Mouse (Mus musculus) embryonic facial prominence, embryonic 15.5 days (tissue): ENCODE measurements around the gene Rmnd5b. TPM values are rescaled to one million over a fixed set of nuclear protein-coding genes. Genes with fewer than 3 reads are reported as not detected.
"Not testable (repeated sequence)": the region's sequence is repeated elsewhere in the genome, so short reads cannot be mapped to it uniquely, and the experiment has no call there.

ENCODE experiments used
- ATAC-seq: fragments of 200-750 bp; cut with Nextera tagmentation; 2 replicates; pipeline ENCODE4 v1.8.0; 2017; ENCODE audit warnings: low read depth, moderate TSS enrichment; ENCODE audit not compliant: insufficient number of reproducible peaks, low FRiP score, low TSS enrichment
- H3K27ac ChIP-seq: fragments of 300-500 bp; sonication (generic); replicated peaks from 2 replicates; pipeline ENCODE4 v1.5.1; 2015; ENCODE audit warnings: mild to moderate bottlenecking, inconsistent platforms
- H3K27me3 ChIP-seq: fragments of 300-500 bp; sonication (generic); 2 replicates; pipeline ENCODE4 v1.6.1; 2015; ENCODE audit warnings: inconsistent platforms
- H3K36me3 ChIP-seq: fragments of 300-500 bp; sonication (generic); 2 replicates; pipeline ENCODE4 v1.6.1; 2015; ENCODE audit warnings: mild to moderate bottlenecking, inconsistent platforms
- H3K4me1 ChIP-seq: fragments of 300-500 bp; sonication (generic); 2 replicates; pipeline ENCODE4 v1.6.1; 2015; ENCODE audit warnings: inconsistent platforms
- H3K4me2 ChIP-seq: fragments of 300-500 bp; sonication (generic); replicated peaks from 2 replicates; pipeline ENCODE4 v1.6.1; 2015; ENCODE audit warnings: mild to moderate bottlenecking, inconsistent platforms
- H3K4me3 ChIP-seq: fragments of 300-500 bp; sonication (generic); replicated peaks from 2 replicates; pipeline ENCODE4 v1.5.1; 2015; ENCODE audit warnings: mild to moderate bottlenecking, inconsistent platforms
- H3K9ac ChIP-seq: fragments of 300-500 bp; sonication (generic); 2 replicates; pipeline ENCODE4 v1.6.1; 2015; ENCODE audit warnings: inconsistent platforms
- H3K9me3 ChIP-seq: fragments of 300-500 bp; sonication (generic); replicated peaks from 2 replicates; pipeline ENCODE4 v1.6.1; 2016; ENCODE audit warnings: inconsistent platforms
- WGBS: fragments of 180-500 bp; shearing (Covaris S2); methylation state at CpG from one replicate; pipeline ENCODE4 v1.1.7; 2015; 5-methylcytosine and 5-hydroxymethylcytosine counted together
- polyA plus RNA-seq: library from polyadenylated mRNA; unstranded; fragments of >200 nt; fragmentation: Nextera tagmentation; extraction: Ambion mirVana; gene quantifications from 2 replicates; pipeline ENCODE4 v1.2.1, GENCODE M21; 2015

Rmnd5b gene
- polyA plus RNA-seq, 1 experiment from 2014 or later, result 53.1 TPM

- 2% methylated on average over 17 of the region's 17 CpGs for WGBS
- Histone ChIP-seq H3K27me3 (no peaks in the 10 kb centered on the region), H3K9me3 (no peaks in the 10 kb centered on the region), H3K9ac (no peak overlapping the region), H3K36me3 (peaks cover 7% of the 10 kb centered on the region; the same call in 1 of the 2 replicates), H3K4me3 (peak overlapping the region; percentile 15), H3K4me2 (peak overlapping the region; percentile 33), H3K4me1 (peaks cover 36% of the 10 kb centered on the region), H3K27ac (peak overlapping the region; percentile 70)
- no peak for ATAC-seq
Measured at GRCm38 (mm10) chr11:51637971-51638414, 2.3 kb upstream of the Rmnd5b start.

- ATAC-seq, result no peak
- Histone ChIP-seq H3K36me3 (no peaks in the 10 kb centered on the region), H3K4me1 (peaks cover 30% of the 10 kb centered on the region), H3K4me2 (peak overlapping the region; percentile 79), H3K9me3 (no peaks in the 10 kb centered on the region), H3K27ac (peak overlapping the region; percentile 87), H3K4me3 (peak overlapping the region; percentile 82), H3K9ac (peak overlapping the region; percentile 64), H3K27me3 (no peaks in the 10 kb centered on the region)
- 4% methylated on average over 6 of the region's 6 CpGs for WGBS
Measured at GRCm38 (mm10) chr11:51636323-51636684, 608 bp upstream of the Rmnd5b start.

- peak overlapping the region; percentile 64 for H3K9ac ChIP-seq
Measured at GRCm38 (mm10) chr11:51635127-51635524, 570 bp downstream of the Rmnd5b start.

GRCm38 (mm10) chr11:51633721-51634120 is 2.0 kb downstream of the Rmnd5b start:
- no peak for ATAC-seq
- 92% methylated on average over 3 of the region's 3 CpGs for WGBS

More at GRCm38 (mm10) chr11:51635127-51635524, 570 bp downstream of the Rmnd5b start:
- no peaks in the 10 kb centered on the region for H3K27me3 ChIP-seq
- no peaks in the 10 kb centered on the region for H3K9me3 ChIP-seq
- peak overlapping the region; percentile 82 for H3K4me3 ChIP-seq
- peaks cover 2% of the 10 kb centered on the region; the same call in 1 of the 2 replicates for H3K36me3 ChIP-seq
- WGBS, result 10% methylated on average over 6 of the region's 6 CpGs
- H3K4me2 ChIP-seq, result peak overlapping the region; percentile 79
- peaks cover 20% of the 10 kb centered on the region for H3K4me1 ChIP-seq
- peak overlapping the region; percentile 87 for H3K27ac ChIP-seq
- no peak for ATAC-seq

GRCm38 (mm10) chr11:51633200-51633599 is 2.5 kb downstream of the Rmnd5b start:
- peaks cover 18% of the 10 kb centered on the region for H3K4me1 ChIP-seq
- H3K9ac ChIP-seq, H3K9me3 ChIP-seq, ATAC-seq, H3K27ac ChIP-seq, H3K27me3 ChIP-seq, H3K4me3 ChIP-seq, H3K4me2 ChIP-seq: not testable (repeated sequence)
- peaks cover 12% of the 10 kb centered on the region; the same call in 1 of the 2 replicates for H3K36me3 ChIP-seq
- WGBS, result 86% methylated on average over 7 of the region's 7 CpGs

More at GRCm38 (mm10) chr11:51633721-51634120, 2.0 kb downstream of the Rmnd5b start:
- no peak overlapping the region for H3K9ac ChIP-seq
- H3K4me2 ChIP-seq, result no peak overlapping the region
- H3K4me1 ChIP-seq, result peaks cover 18% of the 10 kb centered on the region
- no peaks in the 10 kb centered on the region for H3K27me3 ChIP-seq
- no peak overlapping the region for H3K4me3 ChIP-seq
- no peak overlapping the region for H3K27ac ChIP-seq
- H3K36me3 ChIP-seq, result peaks cover 12% of the 10 kb centered on the region; the same call in 1 of the 2 replicates
- H3K9me3 ChIP-seq, result no peaks in the 10 kb centered on the region

- H3K27me3 ChIP-seq, result no peaks in the 10 kb centered on the region
- ATAC-seq, result no peak
- H3K4me1 ChIP-seq, result peaks cover 14% of the 10 kb centered on the region
- peaks cover 22% of the 10 kb centered on the region for H3K36me3 ChIP-seq
- no peak overlapping the region for H3K4me2 ChIP-seq
- no peaks in the 10 kb centered on the region for H3K9me3 ChIP-seq
- no peak overlapping the region for H3K9ac ChIP-seq
- H3K4me3 ChIP-seq, result no peak overlapping the region
- no peak overlapping the region for H3K27ac ChIP-seq
- WGBS, result 79% methylated on average over 6 of the region's 6 CpGs
Measured at GRCm38 (mm10) chr11:51632130-51632753, 3.5 kb downstream of the Rmnd5b start.

GRCm38 (mm10) chr11:51629651-51630314 is 5.9 kb downstream of the Rmnd5b start:
- Histone ChIP-seq H3K9ac (no peak overlapping the region), H3K4me3 (no peak overlapping the region), H3K27ac (no peak overlapping the region), H3K27me3 (no peaks in the 10 kb centered on the region), H3K9me3 (no peaks in the 10 kb centered on the region), H3K4me2 (no peak overlapping the region), H3K36me3 (peaks cover 44% of the 10 kb centered on the region), H3K4me1 (peaks cover 4% of the 10 kb centered on the region; the same call in 1 of the 2 replicates)
- no peak for ATAC-seq
- 77% methylated on average over 15 of the region's 15 CpGs for WGBS

GRCm38 (mm10) chr11:51627907-51628306 is 7.8 kb downstream of the Rmnd5b start:
- WGBS, result 84% methylated on average over 8 of the region's 8 CpGs
- no peak for ATAC-seq

GRCm38 (mm10) chr11:51627425-51627824 is 8.3 kb downstream of the Rmnd5b start:
- no peak for ATAC-seq
- Histone ChIP-seq H3K9ac (no peak overlapping the region), H3K4me2 (no peak overlapping the region), H3K4me3 (no peak overlapping the region), H3K9me3 (no peaks in the 10 kb centered on the region), H3K4me1 (no peaks in the 10 kb centered on the region), H3K36me3 (peaks cover 68% of the 10 kb centered on the region), H3K27ac (no peak overlapping the region), H3K27me3 (no peaks in the 10 kb centered on the region)
- WGBS, result 92% methylated on average over 9 of the region's 9 CpGs

More at GRCm38 (mm10) chr11:51627907-51628306, 7.8 kb downstream of the Rmnd5b start:
- Histone ChIP-seq H3K4me2 (no peak overlapping the region), H3K4me1 (no peaks in the 10 kb centered on the region), H3K9me3 (no peaks in the 10 kb centered on the region), H3K27me3 (no peaks in the 10 kb centered on the region), H3K9ac (no peak overlapping the region), H3K4me3 (no peak overlapping the region), H3K36me3 (peaks cover 63% of the 10 kb centered on the region), H3K27ac (no peak overlapping the region)

GRCm38 (mm10) chr11:51625187-51625820 is 10.4 kb downstream of the Rmnd5b start:
- WGBS, result 74% methylated on average over 5 of the region's 5 CpGs

GRCm38 (mm10) chr11:51622971-51623491 is 12.7 kb downstream of the Rmnd5b start:
- no peak for ATAC-seq
- peaks cover 18% of the 10 kb centered on the region for H3K4me1 ChIP-seq
- peaks cover 68% of the 10 kb centered on the region for H3K36me3 ChIP-seq
- H3K9me3 ChIP-seq, result no peaks in the 10 kb centered on the region
- no peak overlapping the region for H3K27ac ChIP-seq
- H3K27me3 ChIP-seq, result no peaks in the 10 kb centered on the region
- 84% methylated on average over 7 of the region's 7 CpGs for WGBS
- H3K4me2 ChIP-seq, result no peak overlapping the region
- H3K9ac ChIP-seq, result no peak overlapping the region
- H3K4me3 ChIP-seq, result no peak overlapping the region

More at GRCm38 (mm10) chr11:51625187-51625820, 10.4 kb downstream of the Rmnd5b start:
- H3K36me3 ChIP-seq, result peaks cover 80% of the 10 kb centered on the region
- H3K9ac ChIP-seq, result no peak overlapping the region
- no peak overlapping the region for H3K27ac ChIP-seq
- H3K4me2 ChIP-seq, result no peak overlapping the region
- no peaks in the 10 kb centered on the region for H3K27me3 ChIP-seq
- ATAC-seq, result no peak
- H3K9me3 ChIP-seq, result no peaks in the 10 kb centered on the region
- peaks cover 14% of the 10 kb centered on the region for H3K4me1 ChIP-seq
- no peak overlapping the region for H3K4me3 ChIP-seq
